Mouse (Mus musculus): ENCODE measurements around the gene Fbxo10.
A peak's percentile ranks its signal among the peaks of the same experiment; 100 is the strongest.
"Not testable (repeated sequence)": the region's sequence is repeated elsewhere in the genome, so short reads cannot be mapped to it uniquely, and the experiment has no call there.

Gene Fbxo10

GRCm38 (mm10) chr4:45047286-45047887, 37.0 kb downstream of the Fbxo10 start:
- DNase-seq, result no peak

GRCm38 (mm10) chr4:45046679-45047078, 37.7 kb downstream of the Fbxo10 start:
- no peak for DNase-seq

- no peak for DNase-seq
These were observed 43.6 kb downstream of the Fbxo10 start for GRCm38 (mm10) chr4:45040795-45041194.

- not testable (repeated sequence) for DNase-seq
These were observed 44.9 kb downstream of the Fbxo10 start for GRCm38 (mm10) chr4:45039546-45039945.

GRCm38 (mm10) chr4:45038879-45039278, 45.5 kb downstream of the Fbxo10 start:
- DNase-seq, result not testable (repeated sequence)

GRCm38 (mm10) chr4:45037455-45038410, 46.7 kb downstream of the Fbxo10 start:
- no peak for DNase-seq

- DNase-seq, result no peak
These were observed 47.8 kb downstream of the Fbxo10 start for GRCm38 (mm10) chr4:45036571-45036970.

- no peak for DNase-seq
These were observed 48.4 kb downstream of the Fbxo10 start for GRCm38 (mm10) chr4:45036048-45036447.

- no peak for DNase-seq
These were observed 49.4 kb downstream of the Fbxo10 start for GRCm38 (mm10) chr4:45034693-45035628.

GRCm38 (mm10) chr4:45032586-45032985, 51.8 kb downstream of the Fbxo10 start:
- no peak for DNase-seq

- DNase-seq, result no peak
These were observed 57.9 kb downstream of the Fbxo10 start for GRCm38 (mm10) chr4:45026459-45026858.

- DNase-seq, result no peak
These were observed 65.4 kb downstream of the Fbxo10 start for GRCm38 (mm10) chr4:45019009-45019408.

GRCm38 (mm10) chr4:45018452-45018980, 65.9 kb downstream of the Fbxo10 start, which contains the start of gene Polr1e:
Gene Polr1e, plus strand, starts transcription at chr4:45018583.
- peak; percentile 95 to 98 for DNase-seq

GRCm38 (mm10) chr4:45015615-45016014, 68.8 kb downstream of the Fbxo10 start:
- DNase-seq, result peak in 1 of 2 experiments; percentile 57

- no peak for DNase-seq
These were observed 70.9 kb downstream of the Fbxo10 start for GRCm38 (mm10) chr4:45013537-45013936.

- DNase-seq, result no peak
These were observed 71.4 kb downstream of the Fbxo10 start for GRCm38 (mm10) chr4:45013031-45013431.

- DNase-seq, result peak; percentile 100
These were observed 72.1 kb downstream of the Fbxo10 start, which contains the start of gene Zbtb5 for GRCm38 (mm10) chr4:45012105-45012975. Gene Zbtb5, minus strand, starts transcription at chr4:45012412.

GRCm38 (mm10) chr4:45011581-45012104, 72.8 kb downstream of the Fbxo10 start:
- peak; percentile 77 to 78 for DNase-seq

GRCm38 (mm10) chr4:45010806-45011415, 73.5 kb downstream of the Fbxo10 start:
- peak in 1 of 2 experiments; percentile 9 for DNase-seq

GRCm38 (mm10) chr4:45005452-45005851, 79.0 kb downstream of the Fbxo10 start:
- no peak for DNase-seq

- no peak for DNase-seq
These were observed 84.4 kb downstream of the Fbxo10 start for GRCm38 (mm10) chr4:45000001-45000400.

All from lung, adult 18-20 months (tissue).